Mouse (Mus musculus): Measurements from ENCODE around the gene Lactb. TPM values are rescaled to one million over a fixed set of nuclear protein-coding genes. Genes with fewer than 3 reads are reported as not detected.
"Not testable (repeated sequence)": the region's sequence is repeated elsewhere in the genome, so short reads cannot be mapped to it uniquely, and the experiment has no call there.

Lactb gene
- polyA plus RNA-seq, 1 experiment from 2014 or later, result 13.3 TPM

- Histone ChIP-seq H3K4me1 (ENCODE audit: insufficient read depth) (peaks cover 50% of the 10 kb centered on the region), H3K27ac (ENCODE audit: low read depth) (peak overlapping the region; percentile 96), H3K36me3 (replicated peaks; ENCODE audit: insufficient read depth, low read length) (0 out of 2 replicates have a peak, but pooled peaks cover 4% of the 10 kb centered on the region), H3K27me3 (ENCODE audit: insufficient read depth, low read length) (no peaks in the 10 kb centered on the region), H3K9me3 (ENCODE audit: low read length) (no peaks in the 10 kb centered on the region), H3K4me3 (ENCODE audit: low read depth, low read length) (peak overlapping the region; percentile 97), H3K9ac (replicated peaks) (peak overlapping the region; percentile 16; the same call in 1 of the 2 replicates), H3K4me2 (ENCODE audit: low read depth, low read length) (peak overlapping the region; percentile 97)
- DNase-seq (no peak), ATAC-seq (no peak)
- TF ChIP-seq CTCF (IDR thresholded peaks at IDR 0.05; ENCODE audit: low read depth), result no peak
- WGBS (ENCODE audit: insufficient replicate concordance), result 56% methylated on average over 8 of the region's 8 CpGs
These were observed 57.9 kb downstream of the Lactb start for GRCm38 (mm10) chr9:66917216-66917891.

DNA sequence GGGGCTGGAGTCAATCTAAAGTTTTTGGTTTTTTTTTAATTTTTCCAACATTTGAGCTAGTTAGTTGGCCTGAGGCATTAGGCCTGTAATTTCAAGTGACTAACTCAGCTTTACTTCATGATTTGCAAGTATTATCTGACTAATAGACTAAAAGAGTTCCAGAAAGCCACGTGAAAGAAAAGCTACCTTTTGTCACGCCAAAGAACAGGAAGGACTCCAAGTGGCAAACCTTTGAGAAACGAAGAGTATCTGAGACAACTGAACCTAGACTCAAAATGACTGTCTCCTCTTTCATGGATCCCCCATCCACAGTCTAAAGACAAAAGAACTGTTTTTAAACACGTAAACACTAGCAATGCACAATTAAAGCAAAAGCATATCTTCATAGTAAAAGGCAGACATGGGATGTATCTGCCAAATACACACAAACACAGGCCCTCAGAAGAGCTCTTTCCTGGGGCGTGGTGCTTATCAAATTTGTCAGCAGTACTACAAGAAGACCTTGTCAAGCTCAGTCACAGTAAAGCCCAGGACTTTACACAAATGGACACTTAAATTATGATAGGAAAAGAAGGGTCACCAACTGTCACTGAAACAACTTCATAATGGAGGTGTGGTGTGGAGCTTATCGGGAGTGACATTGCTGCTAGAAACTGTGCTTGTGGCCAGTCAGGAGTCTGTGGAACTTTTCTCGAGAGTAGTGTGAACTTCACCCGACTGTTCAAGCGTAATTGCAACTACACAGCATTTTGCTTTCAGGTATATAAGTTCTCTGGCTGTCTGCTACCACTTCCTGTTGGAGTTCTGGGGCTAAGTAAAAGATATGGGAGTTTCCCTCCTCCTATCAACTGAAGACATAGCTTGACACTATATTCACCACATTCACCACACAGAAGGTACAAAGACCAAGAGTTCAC, 59.2 kb downstream of the Lactb start:
- peak overlapping the region; percentile 97 for H3K4me3 ChIP-seq (ENCODE audit: low read depth, low read length)
- 0 out of 2 replicates have a peak, but pooled peaks cover 4% of the 10 kb centered on the region for H3K36me3 ChIP-seq (replicated peaks; ENCODE audit: insufficient read depth, low read length)
- peak overlapping the region; percentile 96 for H3K27ac ChIP-seq (ENCODE audit: low read depth)
- ATAC-seq (peak; percentile 50), DNase-seq (peak; percentile 40)
- H3K4me1 ChIP-seq (ENCODE audit: insufficient read depth), result peaks cover 59% of the 10 kb centered on the region
- H3K9me3 ChIP-seq (ENCODE audit: low read length), result no peaks in the 10 kb centered on the region
- peak overlapping the region; percentile 33 for H3K9ac ChIP-seq (replicated peaks)
- peak overlapping the region; percentile 97 for H3K4me2 ChIP-seq (ENCODE audit: low read depth, low read length)
- no peaks in the 10 kb centered on the region for H3K27me3 ChIP-seq (ENCODE audit: insufficient read depth, low read length)
- 31% methylated on average over 9 of the region's 9 CpGs for WGBS (ENCODE audit: insufficient replicate concordance)
- TF ChIP-seq EP300 (IDR thresholded peaks at IDR 0.05; ENCODE audit: low read depth), result peak; percentile 91
- TF ChIP-seq CTCF (IDR thresholded peaks at IDR 0.05; ENCODE audit: low read depth), result no peak

GRCm38 (mm10) chr9:66915401-66915800, 59.9 kb downstream of the Lactb start:
- TF ChIP-seq EP300 (IDR thresholded peaks at IDR 0.05; ENCODE audit: low read depth) (no peak; the same call in 1 of the 2 replicates), CTCF (IDR thresholded peaks at IDR 0.05; ENCODE audit: low read depth) (no peak)
- 30% methylated on average over 5 of the region's 5 CpGs for WGBS (ENCODE audit: insufficient replicate concordance)
- Histone ChIP-seq H3K27ac (ENCODE audit: low read depth) (peak overlapping the region; percentile 96), H3K9me3 (ENCODE audit: low read length) (no peaks in the 10 kb centered on the region), H3K4me3 (ENCODE audit: low read depth, low read length) (0 out of 2 replicates have a peak overlapping the region, but pooled peaks have one; percentile 97), H3K4me1 (ENCODE audit: insufficient read depth) (peaks cover 66% of the 10 kb centered on the region), H3K4me2 (ENCODE audit: low read depth, low read length) (peak overlapping the region; percentile 97), H3K27me3 (ENCODE audit: insufficient read depth, low read length) (no peaks in the 10 kb centered on the region), H3K36me3 (replicated peaks; ENCODE audit: insufficient read depth, low read length) (0 out of 2 replicates have a peak, but pooled peaks cover 4% of the 10 kb centered on the region), H3K9ac (replicated peaks) (0 out of 2 replicates have a peak overlapping the region, but pooled peaks have one; percentile 3)
- ATAC-seq (no peak), DNase-seq (no peak)

DNA sequence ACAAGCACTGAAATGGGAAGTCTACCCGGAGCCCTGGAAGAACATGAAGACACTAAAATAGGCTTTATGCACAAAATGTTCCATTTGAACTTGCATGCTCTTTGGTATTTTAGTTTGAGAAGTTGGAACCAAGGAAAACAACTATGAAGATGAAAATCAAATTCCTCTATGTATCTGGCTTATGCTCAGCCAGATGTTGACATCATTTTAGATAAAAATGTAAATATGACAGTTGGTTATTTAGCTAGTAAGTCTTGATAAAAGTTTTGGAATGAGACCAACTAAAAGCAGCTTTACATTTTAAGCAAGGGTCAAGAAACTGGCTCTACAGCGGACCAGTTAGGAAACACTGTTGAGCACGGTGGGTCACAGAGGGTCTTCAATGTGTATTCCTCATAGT, 60.7 kb downstream of the Lactb start:
- 69% methylated on average over 3 of the region's 3 CpGs for WGBS (ENCODE audit: insufficient replicate concordance)
- Histone ChIP-seq H3K27me3 (ENCODE audit: insufficient read depth, low read length) (no peaks in the 10 kb centered on the region), H3K9ac (replicated peaks) (no peak overlapping the region), H3K27ac (ENCODE audit: low read depth) (peak overlapping the region; percentile 96), H3K36me3 (replicated peaks; ENCODE audit: insufficient read depth, low read length) (0 out of 2 replicates have a peak, but pooled peaks cover 5% of the 10 kb centered on the region), H3K9me3 (ENCODE audit: low read length) (no peaks in the 10 kb centered on the region), H3K4me1 (ENCODE audit: insufficient read depth) (peaks cover 70% of the 10 kb centered on the region), H3K4me2 (ENCODE audit: low read depth, low read length) (peak overlapping the region; percentile 97), H3K4me3 (ENCODE audit: low read depth, low read length) (no peak overlapping the region)
- TF ChIP-seq EP300 (IDR thresholded peaks at IDR 0.05; ENCODE audit: low read depth), result peak; percentile 79
- no peak for TF ChIP-seq CTCF (IDR thresholded peaks at IDR 0.05; ENCODE audit: low read depth)
- ATAC-seq (no peak), DNase-seq (no peak)

DNA sequence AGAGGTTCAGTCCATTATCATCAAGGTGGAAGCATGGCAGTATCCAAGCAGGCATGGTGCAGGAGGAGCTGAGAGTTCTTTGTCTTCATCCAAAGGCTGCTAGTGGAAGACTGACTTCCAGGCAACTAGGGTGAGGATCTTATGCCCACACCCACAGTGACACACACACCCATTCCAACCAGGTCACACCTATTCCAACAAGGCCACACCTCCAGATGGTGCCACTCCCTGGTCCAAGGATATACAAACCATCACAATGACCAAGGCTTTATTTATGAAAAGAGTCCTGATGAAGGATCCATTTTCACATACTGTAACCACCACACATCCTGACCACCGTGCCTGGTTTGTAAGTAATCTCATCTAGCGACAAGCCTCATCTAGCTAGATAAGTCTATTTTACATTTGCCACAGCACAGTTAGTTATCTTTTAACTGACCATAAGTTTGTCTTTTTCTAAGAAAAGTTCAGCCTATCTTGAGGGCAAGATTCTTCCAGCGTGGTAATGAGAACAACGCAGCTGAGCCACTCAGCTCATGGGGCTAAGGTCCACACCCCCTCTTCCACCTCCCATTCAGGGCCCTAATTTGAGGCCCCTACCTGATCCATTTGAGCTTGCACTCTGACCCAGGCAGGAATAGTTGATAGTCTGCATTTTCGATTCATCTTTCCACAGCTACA, 61.9 kb downstream of the Lactb start:
- H3K27me3 ChIP-seq (ENCODE audit: insufficient read depth, low read length); DNase-seq; H3K9me3 ChIP-seq (ENCODE audit: low read length); H3K9ac ChIP-seq (replicated peaks); ATAC-seq: not testable (repeated sequence)
- WGBS (ENCODE audit: insufficient replicate concordance), result 54% methylated on average over 5 of the region's 5 CpGs
- H3K36me3 ChIP-seq (replicated peaks; ENCODE audit: insufficient read depth, low read length), result peaks cover 10% of the 10 kb centered on the region; the same call in 1 of the 2 replicates
- peaks cover 76% of the 10 kb centered on the region for H3K4me1 ChIP-seq (ENCODE audit: insufficient read depth)
- H3K27ac ChIP-seq (ENCODE audit: low read depth), result peak overlapping the region; percentile 96
- peak overlapping the region; percentile 29; the same call in 1 of the 2 replicates for H3K4me3 ChIP-seq (ENCODE audit: low read depth, low read length)
- H3K4me2 ChIP-seq (ENCODE audit: low read depth, low read length), result peak overlapping the region; percentile 97

Data from liver, postnatal 0 days (tissue).